Mouse (Mus musculus): ENCODE results near the gene Adamtsl4. TPM values are rescaled to one million over a fixed set of nuclear protein-coding genes. Genes with fewer than 3 reads are reported as not detected.

Adamtsl4 gene
- polyA plus RNA-seq, 1 experiment from 2014 or later, result 0.71 TPM

DNA sequence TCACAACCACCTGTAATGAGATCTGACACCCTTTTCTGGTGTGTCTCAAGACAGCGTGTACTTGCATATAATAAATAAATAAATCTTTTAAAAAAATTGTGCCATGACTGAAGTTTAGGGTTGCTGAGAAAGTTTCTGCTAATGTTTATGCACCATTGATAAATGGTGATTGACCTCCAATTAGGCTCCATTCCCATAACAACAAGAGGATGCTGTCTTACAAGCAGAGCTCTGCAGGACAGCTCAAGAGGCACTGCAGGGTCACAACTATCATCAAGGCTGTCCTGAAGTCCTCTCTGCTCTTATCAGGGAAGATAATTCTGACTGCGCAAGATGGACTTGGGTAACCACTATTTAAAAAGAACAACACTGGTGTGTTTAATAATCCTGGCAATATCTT lies 30.4 kb upstream of the Adamtsl4 start:
- no peak for ATAC-seq (ENCODE audit: low read depth)
- no peak overlapping the region for H3K27ac ChIP-seq (replicated peaks)

GRCm38 (mm10) chr3:95716075-95716474 lies 28.4 kb upstream of the Adamtsl4 start:
- Histone ChIP-seq H3K9me3 (0 out of 2 replicates have a peak, but pooled peaks cover 7% of the 10 kb centered on the region), H3K9ac (no peak overlapping the region), H3K4me3 (no peak overlapping the region), H3K27ac (replicated peaks) (no peak overlapping the region), H3K27me3 (no peaks in the 10 kb centered on the region), H3K4me1 (replicated peaks) (no peaks in the 10 kb centered on the region), H3K4me2 (no peak overlapping the region), H3K36me3 (no peaks in the 10 kb centered on the region)
- WGBS, result 95% methylated on average over 1 of the region's 1 CpGs
- no peak for ATAC-seq (ENCODE audit: low read depth)

More for the DNA sequence above, 30.4 kb upstream of the Adamtsl4 start:
- Histone ChIP-seq H3K9ac (no peak overlapping the region), H3K9me3 (no peaks in the 10 kb centered on the region), H3K27me3 (no peaks in the 10 kb centered on the region), H3K4me3 (no peak overlapping the region), H3K36me3 (no peaks in the 10 kb centered on the region), H3K4me1 (replicated peaks) (no peaks in the 10 kb centered on the region), H3K4me2 (no peak overlapping the region)
- 89% methylated on average over 2 of the region's 2 CpGs for WGBS

GRCm38 (mm10) chr3:95709967-95710366 lies 22.2 kb upstream of the Adamtsl4 start:
- no peak for ATAC-seq (ENCODE audit: low read depth)
- no peak overlapping the region for H3K4me3 ChIP-seq
- H3K36me3 ChIP-seq, result no peaks in the 10 kb centered on the region
- no peak overlapping the region for H3K9ac ChIP-seq
- no peak overlapping the region for H3K4me2 ChIP-seq
- H3K27me3 ChIP-seq, result no peaks in the 10 kb centered on the region
- 0 out of 2 replicates have a peak, but pooled peaks cover 7% of the 10 kb centered on the region for H3K9me3 ChIP-seq
- no peaks in the 10 kb centered on the region for H3K4me1 ChIP-seq (replicated peaks)
- no peak overlapping the region for H3K27ac ChIP-seq (replicated peaks)

DNA sequence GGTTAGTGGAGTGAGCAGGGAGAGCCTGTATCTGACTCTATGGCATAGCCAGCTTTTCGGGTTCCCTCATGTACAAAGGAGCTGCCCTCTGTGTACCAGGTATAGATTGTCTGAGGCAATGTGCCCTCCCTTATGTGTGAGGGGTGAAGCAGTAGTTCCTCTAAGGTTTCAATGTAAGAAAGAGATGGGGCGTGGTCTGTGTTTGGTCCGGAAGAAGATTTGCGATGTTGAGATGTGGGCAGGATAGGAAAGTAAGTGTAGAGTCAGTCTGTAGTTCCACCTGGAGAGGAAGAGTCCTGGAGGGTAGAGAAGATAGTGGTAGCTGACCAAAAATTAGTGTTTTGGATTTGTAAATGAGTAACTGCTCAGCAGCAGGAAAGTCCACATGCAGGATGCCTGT lies 21.3 kb upstream of the Adamtsl4 start:
- Histone ChIP-seq H3K4me3 (no peak overlapping the region), H3K9me3 (0 out of 2 replicates have a peak, but pooled peaks cover 7% of the 10 kb centered on the region), H3K27ac (replicated peaks) (no peak overlapping the region), H3K9ac (no peak overlapping the region), H3K36me3 (no peaks in the 10 kb centered on the region), H3K27me3 (no peaks in the 10 kb centered on the region), H3K4me1 (replicated peaks) (no peaks in the 10 kb centered on the region), H3K4me2 (no peak overlapping the region)
- no peak for ATAC-seq (ENCODE audit: low read depth)
- WGBS, result 94% methylated on average over 4 of the region's 4 CpGs

DNA sequence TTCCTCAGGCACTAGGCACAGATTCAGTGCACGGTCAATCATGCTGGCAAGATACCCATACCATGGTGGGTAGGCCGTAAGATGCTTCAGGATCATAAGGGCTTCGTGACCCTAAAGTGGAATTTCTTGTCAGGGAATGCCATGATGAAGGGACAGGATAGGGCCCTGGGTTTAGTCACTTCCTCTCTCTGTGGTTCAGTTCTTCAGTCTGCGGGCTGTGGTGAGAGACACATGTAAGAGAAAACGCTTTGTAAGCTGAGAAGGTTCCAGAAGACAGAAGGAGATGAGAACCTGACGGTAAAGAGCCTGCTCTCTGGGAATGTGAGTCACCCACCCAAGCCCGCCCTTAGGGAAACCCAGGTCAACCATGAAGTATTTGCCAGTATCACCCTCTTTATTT lies 19.8 kb upstream of the Adamtsl4 start:
- WGBS, result 89% methylated on average over 7 of the region's 7 CpGs
- H3K9ac ChIP-seq, result no peak overlapping the region
- H3K9me3 ChIP-seq, result 0 out of 2 replicates have a peak, but pooled peaks cover 1% of the 10 kb centered on the region
- ATAC-seq (ENCODE audit: low read depth), result no peak
- H3K27ac ChIP-seq (replicated peaks), result no peak overlapping the region
- H3K4me1 ChIP-seq (replicated peaks), result peaks cover under 1% of the 10 kb centered on the region; the same call in 1 of the 2 replicates
- no peak overlapping the region for H3K4me3 ChIP-seq
- H3K36me3 ChIP-seq, result no peaks in the 10 kb centered on the region
- H3K4me2 ChIP-seq, result no peak overlapping the region
- H3K27me3 ChIP-seq, result no peaks in the 10 kb centered on the region

GRCm38 (mm10) chr3:95706273-95706672 lies 18.6 kb upstream of the Adamtsl4 start:
- Histone ChIP-seq H3K36me3 (no peaks in the 10 kb centered on the region), H3K4me2 (no peak overlapping the region), H3K27ac (replicated peaks) (no peak overlapping the region), H3K27me3 (no peaks in the 10 kb centered on the region), H3K4me1 (replicated peaks) (peaks cover 13% of the 10 kb centered on the region), H3K9me3 (no peaks in the 10 kb centered on the region), H3K4me3 (no peak overlapping the region), H3K9ac (no peak overlapping the region)
- ATAC-seq (ENCODE audit: low read depth), result no peak
- 92% methylated on average over 4 of the region's 4 CpGs for WGBS

GRCm38 (mm10) chr3:95704612-95705011 lies 16.9 kb upstream of the Adamtsl4 start:
- Histone ChIP-seq H3K27me3 (no peaks in the 10 kb centered on the region), H3K4me1 (replicated peaks) (peaks cover 27% of the 10 kb centered on the region), H3K27ac (replicated peaks) (no peak overlapping the region), H3K4me3 (no peak overlapping the region), H3K4me2 (no peak overlapping the region), H3K9me3 (no peaks in the 10 kb centered on the region), H3K9ac (no peak overlapping the region), H3K36me3 (no peaks in the 10 kb centered on the region)
- ATAC-seq (ENCODE audit: low read depth), result no peak
- WGBS, result 91% methylated on average over 4 of the region's 4 CpGs

DNA sequence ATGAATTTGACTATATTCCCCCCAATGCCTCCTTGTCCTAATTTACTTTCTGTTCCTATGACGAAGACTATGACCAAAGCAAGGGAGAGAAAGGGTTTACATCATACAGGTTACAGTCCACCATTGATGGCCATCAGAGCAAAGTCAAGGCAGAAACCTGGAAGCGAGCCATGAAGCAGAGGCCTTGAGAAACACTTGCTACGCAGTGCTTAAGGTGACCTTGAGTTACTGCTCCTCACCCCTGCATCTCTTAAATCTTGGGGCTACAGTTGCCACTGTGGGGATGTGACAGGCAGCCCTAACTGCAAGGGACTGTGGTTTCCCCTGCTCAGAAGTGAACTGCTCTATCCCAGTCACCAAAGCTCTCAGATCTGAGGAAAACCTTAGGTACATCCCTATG lies 15.6 kb upstream of the Adamtsl4 start:
- H3K9ac ChIP-seq, result no peak overlapping the region
- WGBS, result 93% methylated on average over 3 of the region's 3 CpGs
- H3K4me3 ChIP-seq, result no peak overlapping the region
- H3K4me2 ChIP-seq, result no peak overlapping the region
- H3K4me1 ChIP-seq (replicated peaks), result peaks cover 27% of the 10 kb centered on the region
- H3K36me3 ChIP-seq, result no peaks in the 10 kb centered on the region
- H3K9me3 ChIP-seq, result no peaks in the 10 kb centered on the region
- no peaks in the 10 kb centered on the region for H3K27me3 ChIP-seq
- no peak overlapping the region for H3K27ac ChIP-seq (replicated peaks)
- ATAC-seq (ENCODE audit: low read depth), result no peak

- Histone ChIP-seq H3K4me2 (peak overlapping the region; percentile 54), H3K4me3 (peak overlapping the region; percentile 23), H3K27ac (replicated peaks) (peak overlapping the region; percentile 56), H3K4me1 (replicated peaks) (peaks cover 27% of the 10 kb centered on the region), H3K9ac (peak overlapping the region; percentile 63), H3K36me3 (no peaks in the 10 kb centered on the region), H3K27me3 (no peaks in the 10 kb centered on the region), H3K9me3 (no peaks in the 10 kb centered on the region)
- peak; percentile 87 for ATAC-seq (ENCODE audit: low read depth)
- WGBS, result 5% methylated on average over 24 of the region's 24 CpGs
Measured at GRCm38 (mm10) chr3:95701877-95702540, 14.3 kb upstream of the Adamtsl4 start.

- 82% methylated on average over 2 of the region's 2 CpGs for WGBS
- H3K27ac ChIP-seq (replicated peaks), result no peak overlapping the region
- peaks cover 34% of the 10 kb centered on the region for H3K4me1 ChIP-seq (replicated peaks)
- no peaks in the 10 kb centered on the region for H3K27me3 ChIP-seq
- no peaks in the 10 kb centered on the region for H3K9me3 ChIP-seq
- no peak overlapping the region for H3K9ac ChIP-seq
- H3K4me2 ChIP-seq, result no peak overlapping the region
- no peak overlapping the region for H3K4me3 ChIP-seq
- ATAC-seq (ENCODE audit: low read depth), result no peak
- no peaks in the 10 kb centered on the region for H3K36me3 ChIP-seq
Measured at GRCm38 (mm10) chr3:95701085-95701484, 13.4 kb upstream of the Adamtsl4 start.

DNA sequence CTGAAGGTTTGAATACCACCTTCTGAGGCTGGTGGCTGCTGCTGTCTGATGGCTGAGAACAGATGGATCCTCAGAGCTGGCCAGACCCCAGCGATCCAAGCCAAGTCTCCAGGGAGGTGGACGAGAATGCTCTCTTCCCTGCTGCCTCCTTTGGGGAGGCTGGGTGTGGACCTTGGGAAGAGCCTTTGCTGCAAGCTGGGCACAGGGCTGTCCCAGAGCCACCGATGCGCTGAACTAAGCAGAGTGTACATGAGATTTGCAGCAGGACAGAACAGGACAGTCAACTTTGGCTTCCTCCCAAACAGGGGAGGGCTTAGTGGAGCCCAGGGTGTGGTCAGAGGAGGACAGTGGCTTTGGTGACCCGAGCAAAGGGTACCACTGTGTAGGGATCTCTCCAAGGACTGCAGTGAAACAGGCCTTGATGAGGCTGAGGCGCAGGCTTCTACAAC lies 12.5 kb upstream of the Adamtsl4 start:
- Histone ChIP-seq H3K9me3 (no peaks in the 10 kb centered on the region), H3K27me3 (no peaks in the 10 kb centered on the region), H3K4me1 (replicated peaks) (peaks cover 42% of the 10 kb centered on the region), H3K4me2 (no peak overlapping the region), H3K27ac (replicated peaks) (no peak overlapping the region), H3K36me3 (no peaks in the 10 kb centered on the region), H3K4me3 (no peak overlapping the region), H3K9ac (0 out of 2 replicates have a peak overlapping the region, but pooled peaks have one; percentile 17)
- no peak for ATAC-seq (ENCODE audit: low read depth)
- 54% methylated on average over 6 of the region's 6 CpGs for WGBS

- no peak for ATAC-seq (ENCODE audit: low read depth)
- 90% methylated on average over 4 of the region's 4 CpGs for WGBS
Measured at GRCm38 (mm10) chr3:95698286-95698685, 10.6 kb upstream of the Adamtsl4 start.

GRCm38 (mm10) chr3:95696360-95696759 lies 8.6 kb upstream of the Adamtsl4 start:
- Histone ChIP-seq H3K4me3 (no peak overlapping the region), H3K27ac (replicated peaks) (no peak overlapping the region), H3K36me3 (peaks cover 6% of the 10 kb centered on the region; the same call in 1 of the 2 replicates), H3K9me3 (no peaks in the 10 kb centered on the region), H3K4me1 (replicated peaks) (peaks cover 30% of the 10 kb centered on the region), H3K4me2 (no peak overlapping the region), H3K27me3 (no peaks in the 10 kb centered on the region), H3K9ac (no peak overlapping the region)
- 31% methylated on average over 7 of the region's 7 CpGs for WGBS
- ATAC-seq (ENCODE audit: low read depth), result no peak

More at GRCm38 (mm10) chr3:95698286-95698685, 10.6 kb upstream of the Adamtsl4 start:
- no peaks in the 10 kb centered on the region for H3K27me3 ChIP-seq
- H3K36me3 ChIP-seq, result 0 out of 2 replicates have a peak, but pooled peaks cover 4% of the 10 kb centered on the region
- no peak overlapping the region for H3K27ac ChIP-seq (replicated peaks)
- H3K9me3 ChIP-seq, result no peaks in the 10 kb centered on the region
- no peak overlapping the region for H3K4me2 ChIP-seq
- no peak overlapping the region for H3K4me3 ChIP-seq
- H3K4me1 ChIP-seq (replicated peaks), result peaks cover 42% of the 10 kb centered on the region
- H3K9ac ChIP-seq, result no peak overlapping the region
